Mouse (Mus musculus): ENCODE data around the gene Rarg. TPM values are rescaled to one million over a fixed set of nuclear protein-coding genes. Genes with fewer than 3 reads are reported as not detected.

The Rarg gene
- polyA plus RNA-seq, 1 experiment from 2014 or later, result 6.2 TPM

DNA sequence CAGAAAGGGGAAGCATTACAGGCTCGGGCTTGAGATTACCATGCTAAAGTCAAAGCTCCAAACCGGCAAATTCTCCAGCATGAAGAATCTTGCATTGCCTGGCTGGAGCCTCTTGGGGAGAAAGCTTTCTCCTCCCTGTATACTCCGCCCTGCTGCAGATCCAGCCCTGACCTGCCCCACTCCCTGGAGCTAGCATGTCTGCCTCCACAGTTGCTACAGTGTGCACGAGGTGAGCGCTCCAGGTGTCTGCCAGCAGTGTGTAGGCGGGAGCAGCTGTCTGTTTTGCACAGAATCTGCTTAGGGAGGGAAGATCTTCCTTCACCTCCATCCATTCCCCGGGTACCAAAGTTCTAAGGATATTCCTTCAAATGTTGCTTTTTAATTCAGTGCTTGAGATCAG, 5.3 kb upstream of the Rarg start:
- 0 out of 2 replicates have a peak, but pooled peaks cover 3% of the 10 kb centered on the region for H3K4me1 ChIP-seq (replicated peaks; ENCODE audit: control insufficient read depth, insufficient read depth, low read length)
- H3K4me3 ChIP-seq (replicated peaks; ENCODE audit: low read length), result no peak overlapping the region
- H3K9ac ChIP-seq, result no peak overlapping the region
- H3K4me2 ChIP-seq (replicated peaks), result no peak overlapping the region
- no peak for DNase-seq (ENCODE audit: low spot score)
- H3K36me3 ChIP-seq (replicated peaks; ENCODE audit: control insufficient read depth, insufficient read depth), result no peaks in the 10 kb centered on the region
- 53% methylated on average over 7 of the region's 7 CpGs for WGBS
- H3K27ac ChIP-seq, result no peak overlapping the region
- no peak for ATAC-seq (ENCODE audit: low FRiP score)
- no peaks in the 10 kb centered on the region for H3K9me3 ChIP-seq (ENCODE audit: control insufficient read depth, low read length)
- peaks cover 16% of the 10 kb centered on the region for H3K27me3 ChIP-seq (ENCODE audit: control insufficient read depth, insufficient read depth, low read length)

DNA sequence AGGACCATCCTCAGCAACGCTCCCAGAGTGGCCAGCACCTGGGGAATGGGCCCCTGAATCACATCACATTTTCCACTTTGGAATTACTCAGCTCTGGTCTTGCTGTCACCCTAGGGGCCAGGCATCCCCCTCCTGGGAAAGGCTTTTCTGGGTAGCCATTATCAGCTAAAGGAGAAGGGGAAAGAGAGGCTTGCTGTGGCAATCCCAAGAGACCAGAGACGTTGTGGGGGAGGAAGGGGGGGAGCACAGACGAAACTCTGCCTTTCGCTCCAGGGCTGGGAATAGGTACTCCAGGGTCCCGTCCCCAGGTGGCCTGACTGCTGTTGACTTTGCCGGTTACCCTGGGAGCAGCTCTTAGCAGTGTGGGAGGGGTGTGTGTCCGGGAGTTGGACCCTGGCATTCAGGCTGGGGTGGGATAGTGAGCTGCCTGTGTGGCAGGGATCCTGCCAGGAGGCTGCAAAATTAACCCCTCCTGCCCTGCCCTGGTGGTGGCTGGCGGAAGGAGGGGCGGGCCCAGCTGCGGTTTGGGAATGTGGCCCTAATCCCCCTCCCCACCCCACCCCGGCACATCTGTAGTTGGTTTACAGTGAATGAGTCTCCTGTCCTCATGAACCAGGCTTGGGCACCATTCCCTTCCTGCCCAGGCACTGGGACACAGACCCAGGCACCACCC, 1.4 kb upstream of the Rarg start:
- H3K9ac ChIP-seq, result no peak overlapping the region
- H3K27me3 ChIP-seq (ENCODE audit: control insufficient read depth, insufficient read depth, low read length), result peaks cover 43% of the 10 kb centered on the region
- DNase-seq (ENCODE audit: low spot score), result no peak

DNA sequence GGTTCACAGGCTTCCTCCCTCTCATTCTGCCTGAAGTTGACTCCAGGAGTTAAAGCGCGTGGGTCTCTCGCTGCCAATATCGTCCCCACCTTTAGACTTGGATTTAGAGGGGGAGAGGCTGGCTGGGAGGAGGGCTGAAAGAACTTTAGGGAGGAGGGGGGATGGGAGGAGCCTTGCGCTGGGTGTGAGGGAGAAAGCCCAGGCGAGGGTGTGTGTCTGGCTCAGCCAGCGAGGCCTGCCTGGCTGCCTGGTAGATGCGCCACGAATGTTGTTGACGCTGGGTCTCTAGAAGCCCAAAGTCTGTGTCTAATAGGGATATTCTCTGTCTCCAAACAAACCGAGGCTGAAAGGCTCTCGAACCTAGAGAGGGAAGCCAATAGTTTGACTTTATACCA, 756 bp upstream of the Rarg start:
- 7% methylated on average over 12 of the region's 12 CpGs for WGBS
- Histone ChIP-seq H3K4me2 (replicated peaks) (peak overlapping the region; percentile 83), H3K36me3 (replicated peaks; ENCODE audit: control insufficient read depth, insufficient read depth) (no peaks in the 10 kb centered on the region), H3K9ac (no peak overlapping the region), H3K27me3 (ENCODE audit: control insufficient read depth, insufficient read depth, low read length) (peaks cover 43% of the 10 kb centered on the region), H3K4me3 (replicated peaks; ENCODE audit: low read length) (peak overlapping the region; percentile 52; the same call in 1 of the 2 replicates), H3K9me3 (ENCODE audit: control insufficient read depth, low read length) (no peaks in the 10 kb centered on the region), H3K4me1 (replicated peaks; ENCODE audit: control insufficient read depth, insufficient read depth, low read length) (0 out of 2 replicates have a peak, but pooled peaks cover 3% of the 10 kb centered on the region), H3K27ac (no peak overlapping the region)
- ATAC-seq (ENCODE audit: low FRiP score) (no peak), DNase-seq (ENCODE audit: low spot score) (no peak)

More for the DNA sequence above, 1.4 kb upstream of the Rarg start:
- ATAC-seq (ENCODE audit: low FRiP score), result no peak
- Histone ChIP-seq H3K9me3 (ENCODE audit: control insufficient read depth, low read length) (no peaks in the 10 kb centered on the region), H3K4me3 (replicated peaks; ENCODE audit: low read length) (no peak overlapping the region), H3K4me2 (replicated peaks) (no peak overlapping the region), H3K4me1 (replicated peaks; ENCODE audit: control insufficient read depth, insufficient read depth, low read length) (0 out of 2 replicates have a peak, but pooled peaks cover 3% of the 10 kb centered on the region), H3K36me3 (replicated peaks; ENCODE audit: control insufficient read depth, insufficient read depth) (no peaks in the 10 kb centered on the region), H3K27ac (no peak overlapping the region)
- 14% methylated on average over 11 of the region's 11 CpGs for WGBS

DNA sequence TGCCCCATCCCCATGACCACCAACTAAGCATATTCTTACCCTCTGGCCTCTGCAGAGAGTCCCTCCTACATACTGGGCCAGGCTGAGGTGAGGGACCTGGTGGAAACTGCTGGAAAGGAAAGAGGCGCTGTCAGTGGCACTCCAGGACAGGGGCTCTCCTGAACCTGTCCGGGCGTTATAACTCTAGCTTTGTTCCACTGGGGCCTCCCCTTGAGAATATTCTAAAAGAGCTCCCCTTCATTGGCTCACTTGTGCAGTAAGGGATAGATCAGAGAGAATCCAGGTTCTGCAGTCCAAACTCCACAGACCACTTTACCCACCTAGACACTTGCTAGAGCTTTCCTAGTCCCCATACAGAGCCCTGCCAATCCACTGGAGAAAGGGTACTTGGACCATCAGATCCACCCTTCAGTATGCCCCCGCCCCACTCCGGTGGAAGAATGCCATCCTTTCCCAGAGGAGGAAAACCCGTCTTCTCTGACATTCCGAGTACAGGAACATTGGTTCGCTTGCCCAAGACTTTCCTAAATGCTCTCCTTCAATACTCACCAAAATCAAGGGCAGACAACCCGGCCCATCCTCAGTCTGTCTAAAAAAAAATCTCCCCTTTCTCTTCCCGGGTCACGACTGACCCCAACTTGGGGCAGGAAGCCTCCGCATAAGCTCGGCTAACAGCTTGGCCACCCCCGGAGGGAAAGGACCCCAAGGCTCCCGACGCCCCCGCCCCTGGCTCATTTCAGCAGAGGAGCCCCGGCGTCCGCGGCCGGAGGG, 701 bp downstream of the Rarg start:
- H3K27me3 ChIP-seq (ENCODE audit: control insufficient read depth, insufficient read depth, low read length), result peaks cover 50% of the 10 kb centered on the region
- H3K4me1 ChIP-seq (replicated peaks; ENCODE audit: control insufficient read depth, insufficient read depth, low read length), result 0 out of 2 replicates have a peak, but pooled peaks cover 3% of the 10 kb centered on the region
- H3K4me2 ChIP-seq (replicated peaks), result peak overlapping the region; percentile 83
- H3K4me3 ChIP-seq (replicated peaks; ENCODE audit: low read length), result peak overlapping the region; percentile 52
- DNase-seq (ENCODE audit: low spot score) (no peak), ATAC-seq (ENCODE audit: low FRiP score) (no peak)
- H3K9me3 ChIP-seq (ENCODE audit: control insufficient read depth, low read length), result no peaks in the 10 kb centered on the region
- WGBS, result 8% methylated on average over 22 of the region's 22 CpGs
- no peaks in the 10 kb centered on the region for H3K36me3 ChIP-seq (replicated peaks; ENCODE audit: control insufficient read depth, insufficient read depth)
- peak overlapping the region; percentile 4; the same call in 1 of the 2 replicates for H3K27ac ChIP-seq
- H3K9ac ChIP-seq, result peak overlapping the region; percentile 65

DNA sequence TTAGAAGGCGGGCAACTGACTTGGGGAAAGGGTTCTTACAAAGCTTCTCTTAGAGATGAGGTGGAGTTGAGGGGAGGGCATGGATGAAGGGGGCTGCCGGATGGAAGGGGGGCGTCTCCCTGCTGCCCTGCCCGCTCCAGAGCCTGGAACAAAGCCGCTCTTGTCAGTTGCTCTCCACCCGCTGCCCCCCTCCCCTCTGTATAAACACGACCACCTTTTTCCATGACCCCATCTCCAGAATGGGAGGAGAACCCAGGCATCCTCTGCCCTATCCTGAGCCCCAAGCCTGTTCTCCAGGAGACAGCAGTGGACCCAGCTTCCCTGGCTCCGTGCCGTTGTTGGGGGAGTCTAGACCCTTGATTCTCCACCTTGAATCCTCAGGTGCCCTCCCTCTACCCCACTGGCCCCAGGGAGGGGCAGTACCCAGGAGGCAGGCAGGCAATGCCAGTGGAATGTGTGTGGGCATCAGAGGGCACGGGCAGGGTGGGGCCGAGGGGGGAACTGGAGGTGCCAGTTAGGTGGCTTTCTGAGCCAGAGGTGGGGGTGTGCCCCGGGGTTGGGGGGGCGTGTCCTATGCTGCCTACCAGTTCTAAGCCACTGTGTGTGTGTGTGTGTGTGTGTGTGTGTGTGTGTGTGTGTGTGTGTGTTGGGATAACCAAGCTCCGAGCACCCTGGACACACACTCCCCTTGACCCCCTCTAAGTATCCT, 1.6 kb downstream of the Rarg start:
- peaks cover 53% of the 10 kb centered on the region for H3K27me3 ChIP-seq (ENCODE audit: control insufficient read depth, insufficient read depth, low read length)
- WGBS, result 53% methylated on average over 14 of the region's 14 CpGs
- no peak overlapping the region for H3K4me2 ChIP-seq (replicated peaks)
- H3K27ac ChIP-seq, result no peak overlapping the region
- ATAC-seq (ENCODE audit: low FRiP score) (no peak), DNase-seq (ENCODE audit: low spot score) (no peak)
- no peaks in the 10 kb centered on the region for H3K9me3 ChIP-seq (ENCODE audit: control insufficient read depth, low read length)
- no peaks in the 10 kb centered on the region for H3K36me3 ChIP-seq (replicated peaks; ENCODE audit: control insufficient read depth, insufficient read depth)
- no peak overlapping the region for H3K9ac ChIP-seq
- no peak overlapping the region; the same call in 1 of the 2 replicates for H3K4me3 ChIP-seq (replicated peaks; ENCODE audit: low read length)
- H3K4me1 ChIP-seq (replicated peaks; ENCODE audit: control insufficient read depth, insufficient read depth, low read length), result 0 out of 2 replicates have a peak, but pooled peaks cover 3% of the 10 kb centered on the region

DNA sequence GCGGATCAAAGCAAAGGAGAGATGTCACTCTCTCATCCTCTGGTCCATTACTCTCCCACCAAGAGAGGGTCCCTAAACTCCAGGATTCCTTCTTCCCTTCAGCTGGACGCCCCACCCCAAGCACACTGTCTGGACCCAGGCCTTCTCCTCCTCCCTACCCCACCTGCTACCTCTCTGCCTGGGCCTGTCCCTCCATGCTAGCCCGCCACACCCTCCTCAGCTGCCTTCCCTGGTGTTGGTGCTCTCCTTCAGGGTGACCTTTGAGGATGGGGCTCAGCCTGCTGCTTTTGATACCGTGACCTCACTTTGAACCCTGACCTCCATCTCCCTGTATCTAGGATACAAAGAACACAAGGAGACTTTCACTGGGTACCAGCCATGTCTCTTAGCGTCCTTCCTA, 6.8 kb downstream of the Rarg start:
- ATAC-seq (ENCODE audit: low FRiP score), result no peak

DNA sequence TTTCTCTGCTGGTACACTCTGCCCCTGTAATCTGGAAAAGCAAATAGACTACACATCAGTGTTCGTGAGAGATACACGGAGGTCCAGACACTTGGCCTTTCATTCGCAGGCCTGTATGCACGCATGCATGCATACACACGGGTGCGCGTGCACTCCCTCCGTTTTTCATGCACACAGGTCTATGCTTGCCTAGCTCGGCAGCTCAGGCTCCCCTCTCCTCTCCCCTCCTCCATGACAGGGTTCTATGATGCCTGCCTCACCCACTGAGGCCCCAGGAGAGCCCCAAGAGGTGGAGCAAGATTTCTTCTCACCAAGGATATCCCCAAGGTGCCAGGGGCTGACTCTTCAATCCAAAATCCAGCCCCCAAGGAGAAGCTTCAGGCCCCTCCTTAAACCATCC, 7.3 kb downstream of the Rarg start:
- peaks cover 47% of the 10 kb centered on the region for H3K27me3 ChIP-seq (ENCODE audit: control insufficient read depth, insufficient read depth, low read length)
- H3K9ac ChIP-seq, result no peak overlapping the region
- H3K9me3 ChIP-seq (ENCODE audit: control insufficient read depth, low read length), result no peaks in the 10 kb centered on the region
- DNase-seq (ENCODE audit: low spot score) (no peak), ATAC-seq (ENCODE audit: low FRiP score) (no peak)
- H3K36me3 ChIP-seq (replicated peaks; ENCODE audit: control insufficient read depth, insufficient read depth), result no peaks in the 10 kb centered on the region
- H3K4me1 ChIP-seq (replicated peaks; ENCODE audit: control insufficient read depth, insufficient read depth, low read length), result peaks cover 22% of the 10 kb centered on the region; the same call in 1 of the 2 replicates
- H3K27ac ChIP-seq, result peak overlapping the region; percentile 6; the same call in 1 of the 2 replicates
- H3K4me3 ChIP-seq (replicated peaks; ENCODE audit: low read length), result no peak overlapping the region
- WGBS, result 50% methylated on average over 9 of the region's 9 CpGs
- peak overlapping the region; percentile 30; the same call in 1 of the 2 replicates for H3K4me2 ChIP-seq (replicated peaks)

More for the DNA sequence above, 6.8 kb downstream of the Rarg start:
- Histone ChIP-seq H3K4me1 (replicated peaks; ENCODE audit: control insufficient read depth, insufficient read depth, low read length) (peaks cover 16% of the 10 kb centered on the region; the same call in 1 of the 2 replicates), H3K9ac (no peak overlapping the region), H3K36me3 (replicated peaks; ENCODE audit: control insufficient read depth, insufficient read depth) (no peaks in the 10 kb centered on the region), H3K4me2 (replicated peaks) (no peak overlapping the region), H3K4me3 (replicated peaks; ENCODE audit: low read length) (no peak overlapping the region), H3K27ac (no peak overlapping the region), H3K9me3 (ENCODE audit: control insufficient read depth, low read length) (no peaks in the 10 kb centered on the region), H3K27me3 (ENCODE audit: control insufficient read depth, insufficient read depth, low read length) (peaks cover 48% of the 10 kb centered on the region)
- WGBS, result 56% methylated on average over 5 of the region's 5 CpGs
- DNase-seq (ENCODE audit: low spot score), result no peak

DNA sequence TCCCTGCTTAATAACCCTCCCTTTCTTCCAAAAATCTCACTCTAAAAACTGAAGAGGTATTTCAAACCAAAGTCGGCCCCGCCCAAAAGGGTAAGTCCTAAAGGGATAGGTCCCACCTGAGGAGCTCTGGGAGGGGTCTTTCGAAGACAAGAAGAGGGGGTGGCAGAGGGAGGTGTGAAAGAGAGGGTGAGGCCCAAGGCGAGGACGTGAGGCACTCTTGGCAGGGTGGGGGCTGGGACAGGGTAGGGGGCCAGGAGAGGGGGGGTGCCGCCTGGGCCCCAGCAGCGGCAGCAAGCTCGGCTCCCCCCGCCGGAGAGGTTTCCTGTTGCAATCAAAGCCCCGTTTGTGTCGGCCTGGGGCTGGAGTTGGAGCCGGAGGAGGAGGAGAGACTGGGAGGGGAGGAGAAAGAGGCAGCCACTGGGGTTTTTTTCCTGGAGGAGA, 8.0 kb downstream of the Rarg start:
- Histone ChIP-seq H3K4me1 (replicated peaks; ENCODE audit: control insufficient read depth, insufficient read depth, low read length) (peaks cover 29% of the 10 kb centered on the region; the same call in 1 of the 2 replicates), H3K9ac (no peak overlapping the region), H3K4me3 (replicated peaks; ENCODE audit: low read length) (no peak overlapping the region), H3K9me3 (ENCODE audit: control insufficient read depth, low read length) (no peaks in the 10 kb centered on the region), H3K4me2 (replicated peaks) (peak overlapping the region; percentile 30), H3K27me3 (ENCODE audit: control insufficient read depth, insufficient read depth, low read length) (peaks cover 51% of the 10 kb centered on the region), H3K36me3 (replicated peaks; ENCODE audit: control insufficient read depth, insufficient read depth) (no peaks in the 10 kb centered on the region), H3K27ac (peak overlapping the region; percentile 6; the same call in 1 of the 2 replicates)
- DNase-seq (ENCODE audit: low spot score), result no peak
- ATAC-seq (ENCODE audit: low FRiP score), result no peak
- WGBS, result 2% methylated on average over 13 of the region's 13 CpGs

DNA sequence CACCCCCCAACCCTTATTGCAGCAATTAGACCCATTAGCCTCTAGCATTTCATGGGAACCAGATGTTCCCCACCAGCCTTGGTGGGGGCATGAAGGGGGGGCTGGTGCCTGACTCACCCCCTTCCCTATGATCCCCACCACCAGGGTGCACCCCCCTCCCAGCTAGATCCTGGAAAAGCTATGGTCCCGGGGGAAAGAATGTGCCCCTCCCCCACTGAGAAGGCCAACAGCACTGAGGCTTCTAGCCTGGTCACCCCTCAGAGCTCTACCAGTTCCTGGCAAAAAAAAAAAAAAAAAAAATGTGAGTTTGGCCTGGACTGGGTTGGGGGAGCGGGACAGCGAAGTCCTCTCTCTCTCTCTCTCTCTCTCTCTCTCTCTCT, 8.5 kb downstream of the Rarg start:
- peak overlapping the region; percentile 30 for H3K4me2 ChIP-seq (replicated peaks)
- H3K27me3 ChIP-seq (ENCODE audit: control insufficient read depth, insufficient read depth, low read length), result peaks cover 56% of the 10 kb centered on the region

More for the DNA sequence above, 8.5 kb downstream of the Rarg start:
- Histone ChIP-seq H3K4me3 (replicated peaks; ENCODE audit: low read length) (no peak overlapping the region), H3K9ac (no peak overlapping the region), H3K9me3 (ENCODE audit: control insufficient read depth, low read length) (no peaks in the 10 kb centered on the region), H3K27ac (no peak overlapping the region), H3K4me1 (replicated peaks; ENCODE audit: control insufficient read depth, insufficient read depth, low read length) (peaks cover 31% of the 10 kb centered on the region; the same call in 1 of the 2 replicates), H3K36me3 (replicated peaks; ENCODE audit: control insufficient read depth, insufficient read depth) (no peaks in the 10 kb centered on the region)
- DNase-seq (ENCODE audit: low spot score), result no peak
- WGBS, result 12% methylated on average over 2 of the region's 3 CpGs
- ATAC-seq (ENCODE audit: low FRiP score), result no peak
